Mouse (Mus musculus): ENCODE results near the gene Slc27a5. TPM values are rescaled to one million over a fixed set of nuclear protein-coding genes. Genes with fewer than 3 reads are reported as not detected.

Gene Slc27a5
- polyA plus RNA-seq, 2 experiments, result 0.26 TPM; not detected in 1

GRCm38 (mm10) chr7:12997230-12997629, 762 bp downstream of the Slc27a5 start:
- Histone ChIP-seq H3K36me3 (ENCODE audit: control insufficient read depth, insufficient read depth, low read length) (no peaks in the 10 kb centered on the region), H3K9me3 (ENCODE audit: control insufficient read depth, low read length) (no peaks in the 10 kb centered on the region), H3K4me3 (replicated peaks; ENCODE audit: low read length) (no peak overlapping the region), H3K27me3 (ENCODE audit: control insufficient read depth, insufficient read depth, low read length) (no peaks in the 10 kb centered on the region), H3K4me2 (replicated peaks; ENCODE audit: low read depth, low read length, severe bottlenecking) (no peak overlapping the region), H3K27ac (replicated peaks; ENCODE audit: low read depth, low read length) (no peak overlapping the region), H3K4me1 (ENCODE audit: control insufficient read depth, insufficient read depth, low read length) (no peaks in the 10 kb centered on the region), H3K9ac (ENCODE audit: low read depth, low read length, severe bottlenecking) (no peak overlapping the region)
- DNase-seq (ENCODE audit: low spot score), result no peak
- no peak for TF ChIP-seq POLR2A (IDR thresholded peaks at IDR 0.05; ENCODE audit: borderline replicate concordance, extremely low read depth, insufficient read depth, insufficient read length)
- 65% methylated on average over 5 of the region's 5 CpGs for WGBS
- ATAC-seq (ENCODE audit: low FRiP score, low read depth), result no peak

GRCm38 (mm10) chr7:12995862-12996261, 2.1 kb downstream of the Slc27a5 start:
- no peak overlapping the region for H3K27ac ChIP-seq (replicated peaks; ENCODE audit: low read depth, low read length)
- no peak for TF ChIP-seq POLR2A (IDR thresholded peaks at IDR 0.05; ENCODE audit: borderline replicate concordance, extremely low read depth, insufficient read depth, insufficient read length)
- DNase-seq (ENCODE audit: low spot score) (no peak), ATAC-seq (ENCODE audit: low FRiP score, low read depth) (no peak)
- no peaks in the 10 kb centered on the region for H3K36me3 ChIP-seq (ENCODE audit: control insufficient read depth, insufficient read depth, low read length)
- H3K27me3 ChIP-seq (ENCODE audit: control insufficient read depth, insufficient read depth, low read length), result no peaks in the 10 kb centered on the region
- no peaks in the 10 kb centered on the region for H3K4me1 ChIP-seq (ENCODE audit: control insufficient read depth, insufficient read depth, low read length)
- H3K9ac ChIP-seq (ENCODE audit: low read depth, low read length, severe bottlenecking), result no peak overlapping the region
- no peak overlapping the region for H3K4me2 ChIP-seq (replicated peaks; ENCODE audit: low read depth, low read length, severe bottlenecking)
- H3K9me3 ChIP-seq (ENCODE audit: control insufficient read depth, low read length), result no peaks in the 10 kb centered on the region
- H3K4me3 ChIP-seq (replicated peaks; ENCODE audit: low read length), result no peak overlapping the region

GRCm38 (mm10) chr7:12993148-12993547, 4.8 kb downstream of the Slc27a5 start:
- Histone ChIP-seq H3K27me3 (ENCODE audit: control insufficient read depth, insufficient read depth, low read length) (no peaks in the 10 kb centered on the region), H3K4me2 (replicated peaks; ENCODE audit: low read depth, low read length, severe bottlenecking) (no peak overlapping the region), H3K9ac (ENCODE audit: low read depth, low read length, severe bottlenecking) (no peak overlapping the region), H3K4me1 (ENCODE audit: control insufficient read depth, insufficient read depth, low read length) (no peaks in the 10 kb centered on the region), H3K4me3 (replicated peaks; ENCODE audit: low read length) (no peak overlapping the region), H3K9me3 (ENCODE audit: control insufficient read depth, low read length) (no peaks in the 10 kb centered on the region), H3K36me3 (ENCODE audit: control insufficient read depth, insufficient read depth, low read length) (no peaks in the 10 kb centered on the region), H3K27ac (replicated peaks; ENCODE audit: low read depth, low read length) (no peak overlapping the region)
- WGBS, result 85% methylated on average over 10 of the region's 10 CpGs
- ATAC-seq (ENCODE audit: low FRiP score, low read depth) (no peak), DNase-seq (ENCODE audit: low spot score) (no peak)
- no peak for TF ChIP-seq POLR2A (IDR thresholded peaks at IDR 0.05; ENCODE audit: borderline replicate concordance, extremely low read depth, insufficient read depth, insufficient read length)

- no peak overlapping the region for H3K9ac ChIP-seq (ENCODE audit: low read depth, low read length, severe bottlenecking)
- no peaks in the 10 kb centered on the region for H3K36me3 ChIP-seq (ENCODE audit: control insufficient read depth, insufficient read depth, low read length)
- no peaks in the 10 kb centered on the region for H3K9me3 ChIP-seq (ENCODE audit: control insufficient read depth, low read length)
- H3K4me3 ChIP-seq (replicated peaks; ENCODE audit: low read length), result no peak overlapping the region
- WGBS, result 12% methylated on average over 3 of the region's 3 CpGs
- no peak overlapping the region for H3K4me2 ChIP-seq (replicated peaks; ENCODE audit: low read depth, low read length, severe bottlenecking)
- H3K27me3 ChIP-seq (ENCODE audit: control insufficient read depth, insufficient read depth, low read length), result no peaks in the 10 kb centered on the region
- no peaks in the 10 kb centered on the region for H3K4me1 ChIP-seq (ENCODE audit: control insufficient read depth, insufficient read depth, low read length)
- no peak for DNase-seq (ENCODE audit: low spot score)
- no peak overlapping the region for H3K27ac ChIP-seq (replicated peaks; ENCODE audit: low read depth, low read length)
- no peak for ATAC-seq (ENCODE audit: low FRiP score, low read depth)
- TF ChIP-seq POLR2A (IDR thresholded peaks at IDR 0.05; ENCODE audit: borderline replicate concordance, extremely low read depth, insufficient read depth, insufficient read length), result no peak
Measured at GRCm38 (mm10) chr7:12992222-12992621, 5.8 kb downstream of the Slc27a5 start.

GRCm38 (mm10) chr7:12987409-12988189, 10.4 kb downstream of the Slc27a5 start:
- no peak for TF ChIP-seq POLR2A (IDR thresholded peaks at IDR 0.05; ENCODE audit: borderline replicate concordance, extremely low read depth, insufficient read depth, insufficient read length)
- ATAC-seq (ENCODE audit: low FRiP score, low read depth), result no peak
- DNase-seq (ENCODE audit: low spot score), result no peak
- 87% methylated on average over 8 of the region's 8 CpGs for WGBS
- Histone ChIP-seq H3K36me3 (ENCODE audit: control insufficient read depth, insufficient read depth, low read length) (no peaks in the 10 kb centered on the region), H3K9me3 (ENCODE audit: control insufficient read depth, low read length) (no peaks in the 10 kb centered on the region), H3K27me3 (ENCODE audit: control insufficient read depth, insufficient read depth, low read length) (no peaks in the 10 kb centered on the region), H3K9ac (ENCODE audit: low read depth, low read length, severe bottlenecking) (no peak overlapping the region), H3K4me3 (replicated peaks; ENCODE audit: low read length) (no peak overlapping the region), H3K27ac (replicated peaks; ENCODE audit: low read depth, low read length) (no peak overlapping the region), H3K4me2 (replicated peaks; ENCODE audit: low read depth, low read length, severe bottlenecking) (no peak overlapping the region), H3K4me1 (ENCODE audit: control insufficient read depth, insufficient read depth, low read length) (no peaks in the 10 kb centered on the region)
